In genomic region chr19:53051288-53051985, GRCm38 (mm10) we compare ENCODE assay signal across 10 mouse cellular contexts. TPM values are rescaled to one million over a fixed set of nuclear protein-coding genes. Genes with fewer than 3 reads are reported as not detected.
DNase-seq lines count a peak whose midpoint lies in the region; ATAC-seq and TF ChIP-seq lines count a peak whose summit lies in the region.
"Had no signal": no experiment of that assay in that cellular context is flagged by ENCODE, and none has a peak within 500 bp of the region (broad histone marks: within the 10 kb centered on the region; RNA-seq: fewer than 3 reads in every experiment).

No protein-coding gene starts in this region.

- H3K36me3 ChIP-seq in hindbrain, postnatal 0 days (ENCODE audit: insufficient read depth, low read length), result no peaks in the 10 kb centered on the region
- H3K36me3 ChIP-seq: heart, embryonic 15.5 days had no signal

- H3K27me3 ChIP-seq in hindbrain, postnatal 0 days (ENCODE audit: insufficient read depth, low read length), result no peaks in the 10 kb centered on the region
- H3K27me3 ChIP-seq: heart, embryonic 15.5 days had no signal

- no peaks in the 10 kb centered on the region for H3K9me3 ChIP-seq in hindbrain, postnatal 0 days (ENCODE audit: low read length)
- H3K9me3 ChIP-seq: heart, embryonic 15.5 days had no signal

- TF ChIP-seq CTCF in hindbrain, postnatal 0 days (IDR thresholded peaks at IDR 0.05; ENCODE audit: low read depth), result no peak

- 53% methylated on average over 18 of the region's 18 CpGs for WGBS in hindbrain, postnatal 0 days

- H3K4me1 ChIP-seq in hindbrain, postnatal 0 days (ENCODE audit: insufficient read depth, low read length), result no peaks in the 10 kb centered on the region; the same call in 1 of the 2 replicates

- intact Hi-C loops in heart, postnatal 10 days (cut with DNase I), result no loop called here

- H3K27ac ChIP-seq in hindbrain, postnatal 0 days, result peak overlapping the region; percentile 56; the same call in 1 of the 2 replicates
- H3K27ac ChIP-seq: heart, embryonic 15.5 days had no signal

- peak; percentile 37 for DNase-seq in embryo, embryonic 10 days (ENCODE audit: low spot score)
- no peak for DNase-seq in embryo, embryonic 9.5 days (ENCODE audit: extremely low spot score)
- peak; percentile 48 to 59 for DNase-seq in urinary bladder, postnatal 4 days (ENCODE audit: low spot score in 2 of 2)
- no peak for DNase-seq in urinary bladder, postnatal 25 days (ENCODE audit: low spot score)
- DNase-seq in hindbrain, postnatal 0 days (ENCODE audit: low spot score), result peak; percentile 17
- no peak for DNase-seq in thymus, adult 18-20 months
- DNase-seq in frontal cortex, postnatal 14 days (ENCODE audit: low spot score in 2 of 2), result no peak
- no peak for DNase-seq in heart, postnatal 10 days
- DNase-seq: lung, embryonic 14.5 days had no signal

- 0 out of 2 replicates have a peak, but pooled peaks have one; percentile 15 for ATAC-seq in hindbrain, postnatal 0 days

- no peak overlapping the region; the same call in 1 of the 2 replicates for H3K9ac ChIP-seq in hindbrain, postnatal 0 days (replicated peaks; ENCODE audit: low read length)
- H3K9ac ChIP-seq: heart, embryonic 15.5 days; lung, embryonic 14.5 days had no signal

- no peak overlapping the region for H3K4me3 ChIP-seq in hindbrain, postnatal 0 days (ENCODE audit: low read length)
- H3K4me3 ChIP-seq: heart, embryonic 15.5 days had no signal

- no peak overlapping the region for H3K4me2 ChIP-seq in hindbrain, postnatal 0 days (ENCODE audit: low read depth, low read length)
- H3K4me2 ChIP-seq: heart, embryonic 15.5 days had no signal

RNA-seq across cellular contexts. Expression of gene Xpnpep1, which starts 11.4 kb away (rescaled TPM):
- 94.1 and 98.6 TPM in 2 replicates for total RNA-seq in hindbrain, postnatal 0 days (2014; rRNA removed)
- 115 and 118 TPM in 2 replicates for polyA plus RNA-seq in hindbrain, postnatal 0 days (2015; fragmentation: Nextera tagmentation; extraction: Ambion mirVana)
- total RNA-seq in heart, postnatal 10 days (2021), result 100 to 1,000 TPM; 124 to 125 TPM

Comparison
In these comparisons a context has a peak if more than half of its experiments do, and no peak if none do; other contexts are left out.
1. DNase-seq: peak in embryo, embryonic 10 days (single experiment), urinary bladder, postnatal 4 days (2 of 2) and hindbrain, postnatal 0 days (single experiment); none in embryo, embryonic 9.5 days (single experiment), urinary bladder, postnatal 25 days (single experiment), thymus, adult 18-20 months (0 of 2), frontal cortex, postnatal 14 days (0 of 2) and heart, postnatal 10 days (0 of 2).